Mouse (Mus musculus): ENCODE measurements around the gene Poldip2. TPM values are rescaled to one million over a fixed set of nuclear protein-coding genes. Genes with fewer than 3 reads are reported as not detected.

The Poldip2 gene
- 110 and 111 TPM in 2 replicates for polyA plus RNA-seq (2012; rRNA removed)
- 164 and 166 TPM in 2 replicates for polyA plus RNA-seq (2014; fragmentation: Nextera tagmentation; extraction: Ambion mirVana)

DNA sequence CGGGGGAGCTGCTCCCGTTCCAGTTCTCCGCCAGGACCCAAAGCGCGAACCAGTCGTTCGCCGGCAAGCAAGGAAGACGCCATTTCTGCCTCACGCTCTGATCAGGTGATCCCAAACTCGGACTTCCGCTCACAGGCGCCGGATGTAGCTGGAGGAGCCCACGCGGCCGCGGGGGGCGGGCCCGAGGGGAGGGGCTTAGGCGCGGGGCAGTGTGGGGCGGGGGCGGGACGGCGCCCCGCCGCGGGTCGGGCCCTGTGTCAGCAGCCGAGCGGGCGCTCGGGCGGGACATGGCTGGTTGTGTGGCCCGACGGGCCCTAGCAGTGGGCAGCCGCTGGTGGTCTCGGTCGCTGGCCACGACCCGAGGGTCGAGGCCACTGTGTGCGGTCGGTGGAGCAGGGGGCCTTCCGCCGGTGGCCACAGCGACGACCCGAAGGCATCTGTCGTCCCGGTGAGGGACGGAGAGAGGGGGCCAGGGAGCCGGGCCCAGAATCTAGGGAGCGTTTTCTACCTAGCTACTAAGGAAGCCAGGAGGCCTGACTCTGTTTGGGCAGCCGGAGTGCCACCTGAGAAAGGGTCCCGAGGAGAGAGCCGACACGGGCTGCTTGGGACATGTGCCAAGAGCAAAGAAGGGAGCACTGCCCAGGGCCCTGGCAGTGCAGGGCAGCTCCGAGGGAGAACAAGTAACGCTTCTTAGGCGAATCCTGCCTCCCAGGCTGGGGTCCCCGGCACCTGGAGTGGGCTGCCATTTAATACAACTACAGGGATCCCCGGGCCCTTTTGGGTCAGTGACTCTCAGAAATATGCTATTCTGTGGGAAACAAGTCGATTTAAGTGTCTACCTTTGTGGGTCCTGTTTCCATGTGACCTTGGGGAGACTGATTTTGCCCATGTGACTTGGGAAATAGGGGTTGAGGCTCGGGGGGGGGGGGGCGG lies at the start of gene Poldip2, which contains the start of gene Tmem199:
Gene Poldip2 (plus strand): TSS at position 169 of the 933 bp plus-strand sequence.
Gene Tmem199 (minus strand): TSS at position 148 of the 933 bp plus-strand sequence.
- Histone ChIP-seq H3K9ac (ENCODE audit: low read depth, low read length, severe bottlenecking) (peak within 1 kb of the TSS; percentile 89), H3K36me3 (ENCODE audit: control insufficient read depth, insufficient read depth, low read length) (peaks cover 50% of the 10 kb centered on the region), H3K27me3 (ENCODE audit: control insufficient read depth, insufficient read depth, low read length) (no peaks in the 10 kb centered on the region)

DNA sequence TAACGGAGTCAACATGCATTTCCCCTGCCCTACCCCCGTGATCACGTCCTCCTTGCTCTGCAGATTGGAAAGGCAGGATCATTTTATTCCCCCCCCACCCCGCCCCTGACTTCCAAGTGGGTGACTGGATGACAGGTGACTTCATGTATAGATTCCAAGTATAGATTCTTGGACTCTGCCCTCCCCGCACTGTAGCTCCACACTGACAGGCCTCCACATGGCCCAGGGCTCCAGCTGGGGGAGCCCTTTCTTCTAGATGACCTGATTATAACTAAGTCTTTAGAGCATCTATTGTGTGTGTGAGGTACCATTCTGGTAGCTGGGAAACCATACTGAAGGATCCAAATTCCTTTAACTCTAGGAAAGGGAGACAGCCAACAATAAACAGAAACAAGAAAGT lies 49.3 kb upstream of the Poldip2 start:
- peaks cover 13% of the 10 kb centered on the region for H3K4me1 ChIP-seq (ENCODE audit: control insufficient read depth, insufficient read depth, low read length)
- H3K4me3 ChIP-seq (replicated peaks; ENCODE audit: low read length) = no peak overlapping the region
- no peaks in the 10 kb centered on the region for H3K36me3 ChIP-seq (ENCODE audit: control insufficient read depth, insufficient read depth, low read length)
- ATAC-seq (ENCODE audit: low FRiP score, low read depth) (no peak), DNase-seq (ENCODE audit: low spot score) (no peak)
- H3K27ac ChIP-seq (replicated peaks; ENCODE audit: low read depth, low read length) = no peak overlapping the region
- H3K9me3 ChIP-seq (ENCODE audit: control insufficient read depth, low read length) = no peaks in the 10 kb centered on the region
- TF ChIP-seq POLR2A (IDR thresholded peaks at IDR 0.05; ENCODE audit: borderline replicate concordance, extremely low read depth, insufficient read depth, insufficient read length) = no peak
- no peak overlapping the region for H3K4me2 ChIP-seq (replicated peaks; ENCODE audit: low read depth, low read length, severe bottlenecking)
- H3K27me3 ChIP-seq (ENCODE audit: control insufficient read depth, insufficient read depth, low read length) = no peaks in the 10 kb centered on the region
- no peak overlapping the region for H3K9ac ChIP-seq (ENCODE audit: low read depth, low read length, severe bottlenecking)
- whole genome bisulfite sequencing = 74% methylated on average over 5 of the region's 5 CpGs

More for the DNA sequence above, at the start of gene Poldip2, which contains the start of gene Tmem199:
- Histone ChIP-seq H3K4me1 (ENCODE audit: control insufficient read depth, insufficient read depth, low read length) (peaks cover 5% of the 10 kb centered on the region), H3K4me2 (replicated peaks; ENCODE audit: low read depth, low read length, severe bottlenecking) (peak within 1 kb of the TSS; percentile 76), H3K4me3 (replicated peaks; ENCODE audit: low read length) (peak within 1 kb of the TSS; percentile 78), H3K27ac (replicated peaks; ENCODE audit: low read depth, low read length) (peak within 1 kb of the TSS; percentile 84), H3K9me3 (ENCODE audit: control insufficient read depth, low read length) (no peaks in the 10 kb centered on the region)
- WGBS = 1% methylated on average over 40 of the region's 67 CpGs
- TF ChIP-seq POLR2A (IDR thresholded peaks at IDR 0.05; ENCODE audit: borderline replicate concordance, extremely low read depth, insufficient read depth, insufficient read length) = peak; percentile 94
- ATAC-seq (ENCODE audit: low FRiP score, low read depth) (peak; percentile 96), DNase-seq (ENCODE audit: low spot score) (peak; percentile 88)

DNA sequence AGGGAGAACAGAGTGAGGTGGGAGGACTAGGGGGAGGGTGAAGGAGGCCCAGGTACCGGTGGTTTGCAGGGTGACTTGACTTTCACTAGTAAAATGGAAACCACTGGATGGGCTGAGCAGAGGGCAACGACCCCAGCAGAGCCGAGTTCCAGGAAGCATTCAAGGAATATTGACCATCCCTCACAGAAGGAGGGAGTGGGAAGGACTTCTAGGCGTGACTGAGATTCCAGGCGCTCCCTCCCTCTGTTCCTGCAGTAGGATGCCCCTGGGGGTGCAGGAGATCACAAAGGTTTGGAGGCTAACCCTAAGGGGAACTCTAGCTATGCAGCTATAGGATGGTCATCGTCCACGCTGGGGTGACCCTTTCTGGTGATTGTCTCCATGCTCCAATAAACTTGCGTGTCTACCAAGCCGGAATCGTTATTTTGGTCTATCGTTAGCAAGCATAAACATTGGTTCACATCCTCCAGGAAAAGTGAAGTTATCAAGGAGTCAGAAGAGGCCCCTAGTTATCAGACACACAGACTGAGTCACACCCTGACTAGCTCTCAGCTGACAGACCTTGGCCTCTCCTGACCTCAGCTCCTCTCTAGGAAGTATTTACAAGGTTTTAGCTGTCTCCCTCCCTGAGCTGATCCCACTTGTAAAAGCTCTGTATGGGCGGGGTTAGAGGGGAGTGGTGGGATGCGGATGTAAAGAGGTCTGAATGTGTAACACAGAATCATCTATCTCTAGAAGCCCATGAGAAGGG lies 48.5 kb upstream of the Poldip2 start:
- 52% methylated on average over 13 of the region's 13 CpGs for WGBS
- DNase-seq (ENCODE audit: low spot score) = no peak
- Histone ChIP-seq H3K27me3 (ENCODE audit: control insufficient read depth, insufficient read depth, low read length) (no peaks in the 10 kb centered on the region), H3K4me1 (ENCODE audit: control insufficient read depth, insufficient read depth, low read length) (peaks cover 13% of the 10 kb centered on the region), H3K36me3 (ENCODE audit: control insufficient read depth, insufficient read depth, low read length) (no peaks in the 10 kb centered on the region), H3K9me3 (ENCODE audit: control insufficient read depth, low read length) (no peaks in the 10 kb centered on the region), H3K4me3 (replicated peaks; ENCODE audit: low read length) (no peak overlapping the region), H3K9ac (ENCODE audit: low read depth, low read length, severe bottlenecking) (no peak overlapping the region), H3K4me2 (replicated peaks; ENCODE audit: low read depth, low read length, severe bottlenecking) (no peak overlapping the region), H3K27ac (replicated peaks; ENCODE audit: low read depth, low read length) (no peak overlapping the region)
- TF ChIP-seq POLR2A (IDR thresholded peaks at IDR 0.05; ENCODE audit: borderline replicate concordance, extremely low read depth, insufficient read depth, insufficient read length) = no peak
- ATAC-seq (ENCODE audit: low FRiP score, low read depth) = no peak

DNA sequence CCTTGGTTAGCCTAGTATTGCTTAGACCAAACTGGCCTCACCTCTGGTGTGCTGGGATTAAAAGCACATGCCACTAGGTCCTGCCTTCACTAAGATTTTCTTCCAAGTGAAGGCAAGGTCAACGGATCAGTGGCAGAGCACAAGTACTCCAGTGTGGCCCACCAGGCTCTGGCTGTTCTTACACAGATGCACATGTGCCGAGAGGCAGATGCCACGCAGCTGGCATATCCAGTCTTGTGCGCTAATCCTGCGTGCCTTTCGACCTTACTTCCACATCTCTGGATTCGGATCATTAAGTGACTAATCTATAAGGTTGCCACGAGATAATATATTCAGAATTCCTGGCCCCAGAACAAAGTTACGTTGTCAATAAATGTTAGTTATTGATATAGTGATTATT lies 46.9 kb upstream of the Poldip2 start:
- ATAC-seq (ENCODE audit: low FRiP score, low read depth) (no peak; the same call in 1 of the 2 replicates), DNase-seq (ENCODE audit: low spot score) (peak; percentile 10)
- peak overlapping the region; percentile 97; the same call in 1 of the 2 replicates for H3K27ac ChIP-seq (replicated peaks; ENCODE audit: low read depth, low read length)
- no peaks in the 10 kb centered on the region for H3K27me3 ChIP-seq (ENCODE audit: control insufficient read depth, insufficient read depth, low read length)
- peaks cover 13% of the 10 kb centered on the region for H3K4me1 ChIP-seq (ENCODE audit: control insufficient read depth, insufficient read depth, low read length)
- 32% methylated on average over 9 of the region's 9 CpGs for WGBS
- peak overlapping the region; percentile 83 for H3K4me2 ChIP-seq (replicated peaks; ENCODE audit: low read depth, low read length, severe bottlenecking)
- no peaks in the 10 kb centered on the region for H3K36me3 ChIP-seq (ENCODE audit: control insufficient read depth, insufficient read depth, low read length)
- H3K9me3 ChIP-seq (ENCODE audit: control insufficient read depth, low read length) = no peaks in the 10 kb centered on the region
- peak overlapping the region; percentile 70 for H3K4me3 ChIP-seq (replicated peaks; ENCODE audit: low read length)
- TF ChIP-seq POLR2A (IDR thresholded peaks at IDR 0.05; ENCODE audit: borderline replicate concordance, extremely low read depth, insufficient read depth, insufficient read length) = no peak
- peak overlapping the region; percentile 83; the same call in 1 of the 2 replicates for H3K9ac ChIP-seq (ENCODE audit: low read depth, low read length, severe bottlenecking)
